Mouse (Mus musculus) mouse embryonic stem cell (cell line): ENCODE results near the gene Capn5.

Experiments used
- in situ Hi-C, 2 experiments: fragments of 300-500 bp; cut with MboI; formaldehyde crosslinking; loops; 1 replicate in 1 of 2; 3 replicates in 1 of 2; pipeline ENCODE4 v1.14.3; 2019 to 2020; ENCODE audit warnings: low sequenced_read_pairs in 2 of 2, low pct_unique_long_range_greater_than_20kb in 1 of 2, mixed read lengths in 1 of 2; ENCODE audit not compliant: unreplicated experiment in 1 of 2

Capn5 gene

DNA sequence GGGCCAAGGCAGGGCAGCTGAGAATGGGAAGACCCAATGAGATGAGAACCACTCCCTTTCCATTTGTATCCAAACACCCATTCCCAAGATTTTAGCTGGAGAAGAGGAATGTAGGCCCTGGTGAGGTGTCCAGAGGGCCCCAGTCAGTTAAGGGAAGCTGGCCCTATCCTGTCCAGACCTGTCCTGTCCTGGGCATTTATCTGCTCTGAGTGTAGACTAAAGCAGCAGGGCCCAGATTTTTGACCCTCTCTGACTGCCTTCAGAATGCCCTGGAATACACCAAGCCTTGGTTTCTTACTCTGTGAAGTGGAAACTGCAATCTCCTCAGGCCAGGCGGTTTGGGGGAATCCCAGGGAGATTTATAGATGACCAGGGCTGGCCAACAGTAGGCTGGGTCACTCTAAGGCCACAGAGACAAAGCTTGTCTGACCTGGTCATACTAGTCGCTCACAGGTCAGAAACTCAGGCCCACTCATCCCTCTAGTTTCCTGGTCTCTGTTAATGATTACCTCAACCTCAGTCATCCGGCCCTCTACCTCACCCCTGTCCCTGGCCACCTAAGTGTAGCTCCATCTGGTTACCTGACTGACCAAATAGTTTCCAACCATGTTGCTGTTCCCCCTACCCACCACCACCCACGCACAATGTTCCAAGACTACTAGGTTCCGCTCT, 622 bp upstream of the Capn5 start:
- in situ Hi-C loops: no loop called here

DNA sequence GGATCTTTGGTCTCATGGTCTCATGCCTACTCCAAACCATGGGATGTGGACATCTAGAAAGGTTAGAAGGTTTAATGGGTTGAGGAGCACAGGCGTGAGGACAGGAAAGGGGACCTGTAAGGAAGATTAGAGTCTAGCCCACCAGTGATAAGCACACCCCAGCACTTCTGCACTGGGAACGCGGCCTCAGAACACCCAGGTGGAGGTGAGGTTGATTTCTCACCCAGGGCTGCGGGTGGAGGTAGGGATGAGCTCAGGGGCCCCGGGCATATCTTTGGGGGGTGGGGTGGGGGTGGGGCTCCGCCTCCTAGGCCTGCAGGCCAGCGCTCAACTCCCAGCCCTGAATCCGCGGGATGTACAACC, 527 bp downstream of the Capn5 start:
- in situ Hi-C loops: no loop called here

DNA sequence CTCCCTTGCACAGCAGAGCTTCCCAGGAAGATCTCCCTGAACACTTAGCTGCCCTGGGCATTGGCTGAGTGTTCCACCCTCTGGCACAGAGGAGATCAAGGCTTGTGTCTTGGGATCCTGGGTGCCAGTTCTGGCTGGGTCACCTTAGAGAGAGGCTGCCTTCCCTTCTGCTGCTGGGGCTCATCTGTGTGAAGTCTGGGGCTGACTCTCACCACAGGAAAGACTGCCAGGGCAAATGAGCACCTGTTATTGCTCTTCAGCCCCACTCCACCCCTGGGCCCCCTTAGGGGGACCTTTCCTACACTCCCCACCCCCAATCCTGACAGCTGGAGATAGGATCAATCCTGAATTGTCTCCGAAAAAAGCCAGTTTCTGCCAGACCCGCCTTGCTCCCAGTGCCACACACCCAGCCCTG, 996 bp downstream of the Capn5 start:
- in situ Hi-C loops: no loop called here

DNA sequence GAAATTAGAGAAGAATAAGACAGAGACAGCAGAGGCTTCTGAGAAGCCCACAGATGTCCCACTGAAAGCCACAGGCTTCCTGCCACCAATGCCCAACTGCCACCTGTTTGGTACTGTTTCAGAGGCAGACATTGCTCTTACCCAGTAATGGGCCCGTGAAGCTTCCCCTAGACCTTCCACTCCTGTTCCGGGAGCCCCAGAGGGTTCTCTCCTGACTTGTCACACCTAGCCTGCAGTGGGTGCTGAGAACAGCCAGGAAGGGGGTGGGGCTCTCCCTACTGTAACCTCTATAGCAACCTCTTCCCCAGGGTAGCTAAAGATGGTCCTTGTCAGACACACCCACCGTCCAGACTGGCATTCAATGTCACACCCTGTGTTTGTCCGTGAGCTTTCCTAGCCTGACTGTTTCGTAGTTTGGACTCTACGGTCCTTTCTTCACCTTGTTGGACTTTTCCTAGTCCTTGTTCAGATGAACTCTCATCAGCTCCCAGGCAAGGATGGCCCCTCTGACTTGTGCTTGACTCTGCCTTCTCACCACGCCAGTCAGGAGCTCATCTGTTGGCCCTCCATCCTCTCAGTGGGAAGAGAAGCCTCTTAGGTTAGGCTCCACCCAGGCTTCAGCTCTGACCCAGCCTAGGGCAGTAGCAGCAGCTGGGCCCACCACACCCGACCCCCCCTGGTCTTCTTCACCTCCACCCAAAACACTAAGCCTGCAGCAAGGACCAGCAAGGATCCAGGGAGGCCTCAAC, 1.6 kb downstream of the Capn5 start:
- in situ Hi-C loops: no loop called here

DNA sequence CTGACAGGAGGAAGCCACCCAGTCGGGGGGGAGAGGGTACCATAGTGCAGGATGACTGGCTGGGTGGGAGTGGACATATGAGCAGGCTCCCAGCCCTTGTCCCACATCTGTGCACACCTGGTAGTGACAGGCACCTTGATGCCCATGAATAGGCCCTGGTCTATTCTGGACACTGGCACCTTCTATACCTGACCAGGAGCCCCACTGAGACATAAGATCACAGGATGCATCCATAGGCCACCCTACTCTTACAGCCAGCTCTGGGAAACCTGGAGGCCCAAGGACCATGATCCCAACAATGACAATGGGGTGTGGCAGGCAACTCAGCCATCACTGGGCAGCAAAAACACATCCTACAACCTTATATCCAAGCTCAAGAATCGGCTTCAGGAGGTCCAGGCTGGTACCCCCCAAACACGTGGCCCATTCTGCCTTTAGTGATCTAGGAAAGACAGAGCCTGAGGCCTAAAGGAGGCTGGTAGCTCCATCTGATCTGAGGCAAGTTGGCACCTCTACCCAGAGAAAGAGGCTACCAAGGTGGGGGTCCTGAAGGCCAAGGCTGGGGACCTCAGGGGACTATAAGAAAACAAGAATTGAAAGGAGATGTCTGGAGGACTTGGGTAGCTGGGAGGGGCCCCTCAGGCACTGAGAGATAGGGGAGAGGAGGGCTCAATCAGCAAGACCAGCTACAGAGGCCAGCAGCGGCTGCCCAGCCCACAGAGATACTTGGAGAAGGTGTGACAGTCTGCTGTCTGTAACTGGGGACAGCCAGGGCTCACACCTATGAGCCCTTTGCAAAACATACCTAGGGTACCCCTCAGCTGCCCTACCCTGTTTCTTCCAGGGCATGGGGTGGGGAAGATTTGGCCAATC, 3.0 kb downstream of the Capn5 start:
- in situ Hi-C loops: no loop called here

DNA sequence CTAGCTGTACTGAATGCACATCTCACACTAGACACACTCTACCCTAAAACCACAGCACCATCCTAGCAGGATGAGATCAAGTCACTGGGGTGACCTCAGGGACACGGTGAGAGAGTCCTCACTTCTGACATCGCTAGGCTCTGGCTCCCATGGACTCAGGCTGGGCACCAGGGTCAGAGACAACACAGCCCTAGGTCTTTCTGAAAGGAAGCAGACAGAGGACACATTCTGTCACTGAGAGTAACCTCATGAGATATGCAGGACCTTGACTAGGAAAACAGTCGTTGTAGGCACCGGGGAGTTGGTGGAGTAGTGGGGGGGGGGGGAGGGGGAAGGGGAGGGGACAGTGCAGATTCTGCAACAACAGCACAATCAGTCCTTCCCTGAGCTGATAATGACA, 4.7 kb downstream of the Capn5 start:
- in situ Hi-C loops: no loop called here

DNA sequence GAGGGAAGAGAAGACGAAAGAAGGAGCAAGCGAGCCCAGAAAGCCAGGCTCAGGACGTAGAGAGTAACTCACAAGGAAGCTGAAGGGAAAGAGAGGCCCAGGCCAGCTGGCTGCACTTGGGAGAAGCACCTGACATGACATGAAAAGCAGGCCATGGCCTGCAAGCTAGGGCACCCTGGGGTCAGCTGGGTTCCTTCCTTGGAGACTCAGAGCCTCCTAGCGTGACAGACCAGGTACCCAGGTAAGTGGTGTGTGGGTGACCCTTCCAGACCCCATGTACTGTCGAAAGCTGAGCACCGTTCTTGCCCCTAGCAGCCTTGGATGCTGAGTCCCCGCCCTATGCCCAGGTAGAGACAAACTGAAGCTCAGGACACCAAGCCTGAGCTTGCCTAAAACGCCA, 5.4 kb downstream of the Capn5 start:
- in situ Hi-C loops: no loop called here

DNA sequence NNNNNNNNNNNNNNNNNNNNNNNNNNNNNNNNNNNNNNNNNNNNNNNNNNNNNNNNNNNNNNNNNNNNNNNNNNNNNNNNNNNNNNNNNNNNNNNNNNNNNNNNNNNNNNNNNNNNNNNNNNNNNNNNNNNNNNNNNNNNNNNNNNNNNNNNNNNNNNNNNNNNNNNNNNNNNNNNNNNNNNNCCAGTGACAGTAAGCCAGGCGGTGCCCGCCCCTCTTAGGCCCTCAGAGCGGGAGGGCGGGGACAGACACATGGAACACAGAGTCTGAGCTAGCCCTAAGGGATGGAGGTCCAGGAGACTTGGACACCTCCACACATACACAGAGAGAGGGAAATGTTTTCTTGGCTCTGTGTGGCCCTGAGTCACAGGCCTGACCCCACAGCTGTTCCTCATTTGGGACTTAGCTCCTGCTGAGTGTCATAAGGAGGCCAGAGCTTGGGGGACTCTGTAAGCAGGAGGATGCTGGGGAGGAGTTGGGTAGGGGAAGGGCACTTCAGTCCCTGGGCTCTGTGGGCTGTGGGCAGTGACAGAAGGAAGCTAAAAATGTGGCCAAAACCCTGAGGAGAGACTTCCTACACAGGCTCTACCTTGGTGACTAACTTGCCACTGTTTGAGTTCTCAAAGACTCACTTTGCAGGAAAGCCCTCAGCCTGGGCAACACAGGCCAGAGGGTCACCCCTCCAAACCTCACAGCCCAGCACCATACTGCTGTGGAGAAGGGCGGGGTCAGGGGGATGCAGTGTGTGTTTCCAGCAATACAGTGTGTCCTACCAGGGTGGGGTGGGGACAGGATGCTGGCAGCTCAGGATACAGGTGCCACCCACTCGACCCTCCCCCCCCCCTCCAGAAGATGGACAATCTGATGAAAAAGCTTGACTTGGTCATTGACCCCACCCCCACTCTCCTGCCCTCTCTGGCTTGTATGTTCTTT, 6.7 kb downstream of the Capn5 start:
- in situ Hi-C loops: no loop called here

DNA sequence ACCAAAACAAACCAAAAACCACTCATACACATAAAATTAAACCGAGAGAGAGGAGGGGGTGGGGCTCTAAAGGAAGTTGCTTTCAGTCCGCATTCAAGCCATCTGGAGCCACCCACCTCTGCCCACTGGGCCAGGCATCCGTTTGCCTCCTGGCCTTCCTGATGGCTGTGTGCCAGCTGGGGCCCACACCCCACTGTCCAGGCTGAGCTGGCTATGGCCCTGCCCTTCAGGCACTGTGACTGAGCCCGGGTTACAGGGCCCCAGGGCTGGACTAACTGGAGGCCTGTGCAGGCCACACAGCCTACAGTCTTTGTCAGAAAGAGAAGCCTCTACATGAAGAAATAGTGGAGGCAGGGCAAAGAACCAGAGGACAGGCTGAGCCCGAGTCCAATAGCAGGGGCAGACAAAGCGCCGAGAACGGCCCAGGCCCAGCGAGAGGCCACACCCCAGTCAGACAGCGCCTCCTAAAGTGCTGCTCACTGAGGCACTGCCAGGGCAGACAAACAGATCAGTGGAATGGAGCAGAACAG, 13.0 kb downstream of the Capn5 start:
- in situ Hi-C loops: no loop called here

DNA sequence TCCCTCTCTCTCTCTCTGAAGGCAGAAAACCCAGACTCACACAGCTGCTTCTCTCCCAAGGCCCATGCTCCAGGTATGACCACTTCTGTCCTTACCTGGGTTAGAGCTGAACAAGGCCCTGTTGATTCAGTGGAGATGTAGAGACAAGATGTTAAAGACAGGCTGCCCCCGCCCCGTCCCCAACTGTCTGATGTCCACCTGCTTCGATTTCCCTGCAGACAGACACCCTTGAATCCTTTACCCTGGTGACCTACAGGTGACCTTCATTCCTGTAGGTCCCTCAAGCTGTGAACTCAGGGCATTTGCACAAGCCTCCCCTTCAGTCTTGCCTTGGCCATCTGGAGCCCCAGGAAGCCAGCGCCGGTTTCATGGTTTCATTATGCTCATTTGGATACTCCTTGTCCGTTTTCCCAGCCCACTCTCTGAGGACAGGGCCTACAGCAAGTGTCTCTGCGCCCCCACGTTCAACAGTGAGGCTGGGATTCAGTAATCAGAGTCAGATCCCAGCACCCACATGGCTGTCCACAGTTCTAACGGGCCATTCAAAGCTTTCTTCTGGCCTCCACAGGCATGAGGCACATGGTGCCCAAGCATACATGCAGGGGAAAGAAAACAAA, 13.6 kb downstream of the Capn5 start:
- in situ Hi-C loops: no loop called here

DNA sequence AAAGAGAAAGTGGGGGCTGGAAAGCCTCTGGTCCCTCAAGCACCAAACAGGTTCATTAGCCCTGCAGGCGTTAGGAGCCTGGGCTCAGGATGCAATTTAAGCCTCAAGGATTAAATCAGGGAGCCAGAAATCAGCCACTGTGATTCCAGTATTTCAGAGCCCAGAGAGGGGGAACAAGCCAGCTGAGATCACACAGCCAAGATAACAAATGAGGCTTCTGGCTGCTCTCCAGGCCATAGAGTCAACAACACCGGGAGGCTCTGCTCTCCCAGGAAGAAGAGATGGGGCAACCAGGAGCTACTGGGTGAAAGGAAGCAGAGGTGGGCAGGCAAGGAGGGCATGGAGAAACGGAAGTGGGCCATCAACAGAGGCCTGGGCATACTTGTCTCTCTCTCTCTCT, 14.4 kb downstream of the Capn5 start:
- in situ Hi-C loops: no loop called here

DNA sequence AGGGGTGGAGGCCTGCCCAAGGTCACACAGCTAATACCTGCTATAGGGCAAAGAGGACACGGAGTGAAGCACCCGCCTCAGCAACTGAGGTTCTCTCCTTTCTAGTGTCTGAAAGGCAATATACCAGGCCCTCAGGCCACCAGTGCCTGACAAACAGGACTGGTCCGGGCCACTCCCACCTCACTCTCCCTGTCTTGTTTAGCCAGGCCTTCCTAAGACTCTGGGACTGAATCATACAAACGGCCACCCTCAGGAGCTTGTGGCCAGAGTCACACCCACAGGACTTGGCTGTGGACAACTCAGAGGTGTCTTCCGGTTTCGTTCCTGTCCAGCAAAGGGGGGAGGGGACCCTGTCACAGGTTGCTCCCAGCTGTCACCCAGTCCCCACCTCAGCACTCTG, 15.8 kb downstream of the Capn5 start:
- in situ Hi-C loops: no loop called here

DNA sequence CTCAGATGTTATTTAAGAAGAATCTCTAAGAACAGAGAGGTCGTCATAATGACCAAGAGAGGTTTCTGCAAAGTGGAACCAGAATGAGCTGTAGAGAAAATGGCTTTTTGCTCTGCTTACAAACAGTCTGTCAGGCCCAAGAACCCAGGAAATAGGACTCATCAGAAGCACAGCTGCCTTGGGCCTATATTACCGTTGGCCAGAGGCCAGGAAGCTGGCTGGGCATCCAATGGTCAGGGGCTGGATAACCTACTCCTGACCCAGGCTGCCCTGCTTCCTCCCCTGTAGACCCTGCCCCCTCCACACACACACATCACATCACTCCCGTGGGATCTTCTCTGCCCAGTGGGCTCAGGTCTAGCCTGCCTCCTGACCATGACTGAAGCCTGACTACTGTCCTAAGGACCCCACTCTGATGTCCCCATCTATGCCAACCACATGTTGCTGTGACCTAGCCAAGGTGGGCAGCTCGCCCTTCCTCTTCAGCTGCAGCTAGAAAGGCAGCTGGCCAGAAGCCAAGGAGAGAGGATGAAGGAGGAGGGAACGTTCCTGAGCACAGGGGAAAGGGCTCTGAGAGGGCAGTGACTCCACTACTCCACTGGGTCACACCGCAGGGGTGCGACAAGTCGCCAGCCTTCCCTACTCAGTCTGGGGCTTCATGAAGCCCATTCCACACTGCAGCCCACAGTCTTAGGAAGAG, 17.9 kb downstream of the Capn5 start:
- in situ Hi-C loops: no loop called here

DNA sequence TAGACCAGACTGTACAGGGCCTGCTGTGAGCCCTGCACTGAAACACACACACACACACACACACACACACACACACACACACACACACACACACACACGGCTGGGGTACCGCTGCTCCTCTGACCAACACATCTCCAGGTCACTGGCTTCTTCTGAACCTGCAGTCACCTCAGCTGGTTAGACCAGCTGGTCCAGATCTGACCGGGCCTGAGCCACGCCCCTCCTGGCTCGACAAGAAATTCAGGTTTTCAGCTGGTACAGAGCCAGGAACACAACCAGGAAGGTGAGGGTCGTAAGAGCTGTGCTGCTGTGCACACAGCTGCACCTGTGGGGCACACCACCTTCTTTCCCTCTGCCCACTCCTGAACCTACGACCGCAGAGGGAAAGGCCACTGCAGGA, 19.6 kb downstream of the Capn5 start:
- in situ Hi-C loops: no loop called here

DNA sequence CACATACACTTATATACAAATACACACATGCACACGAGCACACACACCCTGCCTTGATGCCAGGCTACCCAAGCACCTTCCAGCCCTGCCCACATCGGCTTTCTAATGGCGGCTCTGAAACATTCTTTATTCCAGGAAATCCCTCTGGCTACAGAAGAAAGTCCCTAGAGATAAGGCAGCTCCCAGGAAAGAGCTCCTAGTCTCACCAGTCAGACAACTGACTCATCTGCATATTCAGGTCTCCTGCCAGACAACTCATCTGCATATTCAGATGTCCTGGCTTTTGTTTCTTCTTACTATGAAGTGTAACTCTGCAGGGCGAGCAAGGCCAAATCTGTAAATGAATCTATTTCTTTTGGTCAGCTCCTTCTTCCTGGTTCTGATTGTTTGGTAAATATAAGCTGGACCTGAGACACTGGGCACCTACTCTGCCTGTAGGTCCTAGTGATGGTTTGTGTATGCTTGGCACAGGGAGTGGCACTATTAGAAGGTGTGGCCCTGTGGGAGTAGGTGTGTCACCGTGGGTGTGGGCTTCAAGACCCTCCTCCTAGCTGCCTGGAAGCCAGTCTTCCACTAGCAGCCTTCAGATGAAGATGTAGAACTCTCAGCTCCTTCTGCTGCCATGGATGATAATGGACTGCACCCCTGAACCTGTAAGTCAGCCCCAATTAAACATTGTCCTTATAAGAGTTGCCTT, 20.3 kb downstream of the Capn5 start:
- in situ Hi-C loops: no loop called here

DNA sequence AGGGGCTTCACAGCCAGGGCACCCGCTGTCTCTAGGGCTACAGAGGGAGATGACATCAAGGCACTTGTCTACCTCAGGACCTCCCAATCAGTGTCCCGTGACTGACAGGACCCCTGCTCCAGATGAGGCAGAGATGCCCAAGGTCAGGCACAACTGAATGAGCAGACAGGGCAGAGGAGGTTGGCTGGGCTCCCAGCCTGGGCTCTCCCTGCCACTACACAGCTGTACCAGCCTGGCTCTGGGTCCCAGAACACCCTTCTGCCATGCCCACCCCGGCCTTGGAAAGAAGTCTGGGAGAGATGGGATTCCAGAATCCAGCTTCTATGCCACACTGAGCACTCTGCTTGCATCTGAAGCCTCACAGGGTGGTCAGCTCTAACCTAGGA, 21.8 kb downstream of the Capn5 start:
- in situ Hi-C loops: no loop called here
